Mouse (Mus musculus): ENCODE data around the gene C2cd2l.
A peak's percentile ranks its signal among the peaks of the same experiment; 100 is the strongest.
"Not testable (repeated sequence)": the region's sequence is repeated elsewhere in the genome, so short reads cannot be mapped to it uniquely, and the experiment has no call there.

The C2cd2l gene

DNA sequence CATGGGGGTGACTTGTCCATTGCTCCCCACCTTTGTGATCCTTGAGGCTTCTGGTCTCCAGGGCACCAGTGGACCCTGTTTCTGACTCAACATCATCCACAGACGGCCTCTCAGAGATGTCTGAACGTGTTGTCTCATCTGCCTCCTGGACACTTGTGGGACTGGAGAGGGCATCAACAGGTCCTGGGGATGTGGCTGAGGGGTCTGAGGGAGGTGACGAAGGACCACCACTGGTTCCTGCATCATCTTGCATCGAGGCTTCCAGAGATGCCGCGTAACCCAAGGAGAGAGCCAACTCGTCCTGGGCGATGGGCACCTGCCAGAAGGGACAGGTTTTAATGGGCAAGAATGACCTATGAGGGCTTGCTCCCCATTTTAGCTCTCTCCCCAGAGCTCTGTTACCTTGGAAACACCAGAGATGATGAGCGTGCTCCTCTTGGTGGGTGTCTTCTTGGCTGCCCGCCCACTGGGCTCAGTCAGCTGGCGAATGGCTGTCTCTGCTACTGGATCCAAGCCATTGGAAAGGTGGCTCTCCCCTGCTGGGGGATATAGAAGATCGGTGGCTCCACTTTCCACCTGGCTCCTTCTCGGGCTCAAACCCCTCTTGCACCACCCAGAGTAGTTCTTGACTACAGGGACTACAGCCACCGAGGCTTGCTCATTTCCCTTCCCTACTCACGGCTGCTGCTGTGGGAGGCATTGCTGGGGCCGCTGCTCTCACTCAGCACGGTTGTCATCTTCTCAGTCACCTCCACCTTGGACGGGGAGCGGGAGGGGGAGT lies 6.4 kb downstream of the C2cd2l start:
- DNase-seq (ENCODE audit: low read depth, low spot score), result no peak

DNA sequence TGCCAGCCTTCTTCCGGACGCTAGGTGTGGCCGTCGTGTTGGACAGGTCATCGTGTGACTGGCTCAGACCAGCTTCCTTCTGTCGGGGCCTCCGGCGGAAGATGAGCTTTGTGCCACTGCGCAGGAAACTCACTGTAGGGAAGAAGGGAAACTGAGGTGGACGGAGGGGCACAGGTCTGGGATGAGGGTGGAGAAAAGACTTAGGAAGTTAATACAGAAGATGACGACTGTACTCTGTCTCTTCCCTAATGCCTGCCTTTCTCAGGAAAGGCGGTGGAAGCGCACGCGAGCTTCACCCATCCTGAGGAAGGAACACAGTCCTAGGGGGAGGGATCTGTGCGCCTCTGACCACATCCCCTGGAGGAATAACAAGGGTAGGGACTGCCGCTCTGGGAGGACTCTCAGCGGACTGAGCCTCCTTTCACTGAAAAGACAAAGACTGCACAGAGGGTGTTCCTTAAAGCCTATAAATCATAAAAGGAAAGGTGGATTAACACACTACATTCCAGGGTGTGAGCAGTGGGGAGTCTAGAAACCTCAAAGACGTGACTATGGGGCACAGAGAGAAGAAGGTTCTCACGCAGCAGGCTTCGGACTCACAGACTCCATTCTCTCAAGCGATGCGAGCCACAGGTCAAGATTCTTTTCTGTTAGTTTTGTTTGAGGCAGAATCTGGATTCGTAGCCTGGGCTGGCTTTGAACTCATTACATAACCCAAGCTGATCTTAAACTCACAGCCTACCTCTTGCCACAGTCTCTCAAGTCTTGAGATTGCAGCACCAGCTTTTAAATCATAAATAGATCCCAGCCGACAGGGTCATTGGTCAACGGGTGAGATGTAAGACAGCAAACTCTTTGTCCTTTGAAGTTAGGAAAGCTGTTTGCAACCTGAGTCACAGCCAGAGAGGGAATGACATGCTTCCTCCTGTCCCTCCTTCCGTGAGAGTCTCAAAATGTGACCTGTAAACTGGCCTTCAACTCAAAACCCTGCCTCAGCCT lies 8.7 kb downstream of the C2cd2l start:
- peak; percentile 54 for DNase-seq (ENCODE audit: low read depth, low spot score)

DNA sequence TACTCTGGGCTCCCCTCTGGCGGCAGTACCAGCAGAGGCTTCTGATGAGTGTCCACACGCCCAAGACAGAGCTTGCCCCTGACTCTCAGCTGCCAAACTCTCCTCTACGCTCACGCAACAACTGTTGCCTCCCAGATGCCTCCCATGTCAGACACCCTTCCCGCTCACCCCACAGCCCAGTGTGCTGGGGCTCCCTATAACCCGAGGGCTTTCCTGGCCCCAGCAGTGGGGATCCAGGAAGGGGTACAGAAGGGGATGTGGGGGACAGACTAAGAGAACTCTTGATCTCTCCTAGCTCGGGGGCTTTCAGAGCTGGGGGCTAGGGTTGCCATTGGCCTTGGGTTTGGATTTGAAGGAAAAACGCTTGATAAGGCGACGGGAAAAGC lies 9.3 kb downstream of the C2cd2l start:
- no peak for DNase-seq (ENCODE audit: low read depth, low spot score)

DNA sequence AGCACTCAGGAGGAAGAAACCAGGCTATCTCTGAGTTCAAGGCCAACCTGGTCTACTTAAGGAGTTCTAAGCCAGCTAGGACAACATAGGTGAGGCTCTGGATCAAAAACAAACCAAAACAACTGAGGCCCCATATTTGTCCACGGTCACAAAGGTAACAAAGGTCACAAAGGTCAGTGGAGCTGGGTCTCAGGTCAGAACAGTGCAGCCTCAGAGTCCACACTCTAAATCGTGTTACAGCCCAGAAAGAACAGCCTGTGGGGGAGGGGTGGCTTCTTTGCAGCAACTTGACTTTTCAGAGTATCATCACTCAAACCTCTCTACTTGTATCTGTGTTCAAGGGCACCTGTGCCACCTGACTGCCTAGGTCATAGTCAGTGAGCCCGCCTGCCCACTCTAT lies 10.3 kb downstream of the C2cd2l start:
- no peak for DNase-seq (ENCODE audit: low read depth, low spot score)

DNA sequence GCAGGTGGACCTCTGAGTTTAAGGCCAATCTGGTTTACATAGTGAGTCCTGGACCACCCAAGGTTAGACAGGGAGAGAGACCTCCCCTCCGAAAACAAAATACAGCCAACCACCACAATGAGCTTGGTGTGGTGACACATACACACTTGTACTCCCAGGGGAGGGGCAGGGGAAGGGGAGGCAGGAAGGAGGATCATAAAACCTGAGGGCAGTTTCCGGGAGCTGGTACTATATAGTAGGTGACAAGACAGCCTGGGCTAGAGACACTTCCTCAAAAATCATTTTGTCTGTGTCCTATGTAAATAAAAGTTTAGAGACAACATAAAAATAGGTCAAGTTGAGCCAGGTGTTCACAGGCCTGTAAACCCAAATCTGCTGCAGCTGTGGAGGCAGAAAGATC lies 12.8 kb downstream of the C2cd2l start:
- no peak for DNase-seq (ENCODE audit: low read depth, low spot score)

DNA sequence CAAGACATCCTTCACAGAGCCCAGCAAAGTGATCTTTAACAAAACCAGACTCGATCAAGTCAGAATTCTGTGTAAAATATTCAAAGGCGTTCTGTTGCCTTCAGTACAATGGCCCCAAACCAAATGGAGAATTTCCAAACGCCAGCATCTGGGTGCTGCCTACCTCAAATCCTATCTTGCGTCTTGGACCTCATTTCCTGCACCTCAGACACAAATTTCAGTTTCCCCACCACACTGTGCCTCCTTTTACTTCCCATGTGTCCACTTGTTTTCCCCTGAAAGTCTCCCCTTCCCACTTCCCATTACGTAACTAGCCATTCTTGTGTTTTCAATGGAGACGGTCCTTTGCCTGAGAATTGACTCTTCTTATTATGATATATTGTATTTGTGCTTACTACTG lies 13.6 kb downstream of the C2cd2l start:
- DNase-seq (ENCODE audit: low read depth, low spot score), result no peak

DNA sequence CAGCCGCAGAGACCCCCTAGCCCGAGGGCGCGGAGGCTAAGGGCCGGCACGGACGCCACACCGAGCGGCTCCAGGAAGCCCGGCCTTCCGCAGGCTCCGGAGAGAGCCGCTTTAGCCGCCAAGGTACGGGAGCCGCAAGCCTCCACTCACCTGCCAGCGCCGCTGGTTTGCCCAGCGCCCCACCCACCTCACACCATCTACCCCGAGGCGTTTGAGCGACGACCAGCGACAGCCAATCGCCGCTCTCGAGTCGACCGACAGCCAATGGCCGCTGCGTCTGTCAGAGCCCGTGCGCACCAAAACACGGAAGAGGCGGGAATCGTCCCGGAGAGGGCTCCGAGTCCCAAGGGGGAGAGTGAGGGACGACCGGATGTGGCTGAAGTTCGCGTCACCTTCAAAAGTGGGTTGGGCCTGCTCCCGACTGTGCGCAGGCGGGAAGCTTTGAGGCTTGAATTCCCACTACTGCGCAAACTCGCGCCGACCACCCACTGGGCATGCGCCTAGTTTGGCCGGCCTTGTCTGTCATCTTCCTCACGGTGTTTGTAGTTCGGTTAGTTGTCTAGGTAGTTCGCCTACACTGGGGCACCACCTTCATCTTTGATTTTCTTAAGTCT lies 14.5 kb downstream of the C2cd2l start, which contains the start of gene Hinfp:
Gene Hinfp (minus strand): TSS at position 206 of the 614 bp plus-strand sequence.
- peak; percentile 100 for DNase-seq (ENCODE audit: low read depth, low spot score)

DNA sequence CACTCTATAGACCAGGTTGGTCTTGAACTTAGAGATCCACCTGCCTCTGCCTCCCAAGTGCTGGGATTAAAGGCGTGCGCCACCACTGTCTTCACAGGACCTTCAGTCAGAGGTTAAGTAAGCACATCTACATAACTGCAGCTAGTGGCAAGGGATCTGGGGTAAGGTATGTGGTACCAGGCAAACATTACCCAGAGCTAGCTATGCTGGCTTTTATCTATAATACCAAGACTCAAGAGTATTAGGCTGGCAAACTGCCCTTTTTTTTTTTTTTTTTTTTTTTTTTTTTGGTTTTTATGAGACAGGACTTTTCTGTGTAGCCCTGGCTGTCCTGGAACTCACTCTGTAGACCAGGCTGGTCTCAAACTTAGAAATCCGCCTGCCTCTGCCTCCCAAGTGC lies 20.1 kb downstream of the C2cd2l start:
- DNase-seq (ENCODE audit: low read depth, low spot score), result not testable (repeated sequence)

DNA sequence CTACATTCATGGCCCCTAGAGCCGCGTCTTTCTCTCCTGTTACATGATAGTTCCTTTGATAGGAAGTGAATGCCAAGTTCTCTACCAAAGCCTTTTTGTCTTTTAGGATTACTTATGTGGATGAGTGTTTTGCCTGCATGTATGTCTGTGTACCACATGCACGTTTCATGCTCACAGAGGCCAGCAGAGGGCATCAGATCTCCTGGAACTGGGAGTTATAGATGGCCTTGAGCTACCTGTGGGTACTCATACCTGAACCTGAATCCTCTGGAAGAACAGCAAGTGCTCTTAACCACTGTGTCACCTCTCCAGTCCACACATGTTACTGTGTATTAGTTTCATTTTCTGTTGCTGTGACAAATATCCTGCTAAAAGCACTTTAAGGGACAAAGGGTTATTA lies 27.6 kb downstream of the C2cd2l start:
- DNase-seq (ENCODE audit: low read depth, low spot score), result peak; percentile 20

DNA sequence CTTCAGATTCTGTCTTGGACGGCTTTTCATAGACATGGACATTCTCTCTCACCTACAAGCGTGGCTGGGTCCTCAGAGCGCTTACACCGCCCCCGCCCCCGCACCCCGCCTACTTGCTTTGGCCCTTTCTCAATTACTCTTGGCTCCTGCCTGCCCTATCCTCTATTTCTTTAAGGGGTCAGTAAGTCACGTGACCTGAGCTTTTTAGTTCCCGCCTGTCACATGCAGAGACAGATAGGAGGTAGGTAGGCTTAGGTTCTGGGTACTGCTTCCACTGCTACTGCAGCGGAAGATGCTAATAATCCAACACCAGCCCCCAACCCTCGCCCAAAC lies 31.2 kb downstream of the C2cd2l start:
- DNase-seq (ENCODE audit: low read depth, low spot score), result no peak

DNA sequence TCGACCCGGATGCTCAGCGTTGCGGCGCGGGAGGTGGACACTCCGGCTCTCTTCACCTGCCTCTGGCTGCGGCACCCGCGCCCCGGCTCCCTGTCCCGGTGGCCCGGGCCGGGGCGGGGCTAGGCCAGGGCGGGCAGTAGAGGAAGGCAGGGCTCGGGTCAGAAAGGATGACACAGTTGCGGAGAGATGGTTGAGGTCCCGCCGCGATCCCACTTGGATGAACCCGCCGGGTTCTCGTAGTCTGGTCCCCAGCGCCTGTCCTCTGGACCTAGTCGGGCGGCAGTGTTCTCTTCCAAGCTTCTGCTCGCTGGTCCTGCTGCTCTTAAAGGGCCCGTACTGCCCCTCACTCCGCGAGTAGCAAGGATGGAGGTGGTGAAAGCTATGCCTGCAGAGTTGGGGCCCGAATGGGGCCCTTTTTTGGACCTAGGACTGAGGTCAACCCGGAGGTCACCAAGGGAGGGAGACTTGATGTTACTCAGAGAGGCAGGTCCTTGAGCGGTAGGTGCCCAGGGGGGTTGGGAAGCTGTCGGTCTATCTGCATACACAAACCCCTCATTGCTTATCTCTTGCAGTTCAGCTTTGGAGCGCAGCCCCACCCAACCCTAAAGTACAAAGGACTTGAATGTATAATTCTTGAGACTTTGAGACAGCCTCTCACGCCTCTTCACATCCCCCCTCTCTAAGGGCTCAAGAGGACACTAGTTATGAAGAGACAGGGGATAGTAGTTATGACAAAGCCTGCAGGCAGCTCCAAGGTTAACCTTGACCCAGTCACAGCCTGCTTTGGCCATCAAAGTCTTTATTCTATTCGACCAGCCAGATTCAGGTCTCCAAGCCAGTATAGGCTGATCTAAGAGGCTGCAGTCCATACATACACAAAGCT lies 31.8 kb downstream of the C2cd2l start, which contains the start of gene Abcg4:
Gene Abcg4 (minus strand): TSS at position 540 of the 883 bp plus-strand sequence.
- DNase-seq (ENCODE audit: low read depth, low spot score), result peak; percentile 25

DNA sequence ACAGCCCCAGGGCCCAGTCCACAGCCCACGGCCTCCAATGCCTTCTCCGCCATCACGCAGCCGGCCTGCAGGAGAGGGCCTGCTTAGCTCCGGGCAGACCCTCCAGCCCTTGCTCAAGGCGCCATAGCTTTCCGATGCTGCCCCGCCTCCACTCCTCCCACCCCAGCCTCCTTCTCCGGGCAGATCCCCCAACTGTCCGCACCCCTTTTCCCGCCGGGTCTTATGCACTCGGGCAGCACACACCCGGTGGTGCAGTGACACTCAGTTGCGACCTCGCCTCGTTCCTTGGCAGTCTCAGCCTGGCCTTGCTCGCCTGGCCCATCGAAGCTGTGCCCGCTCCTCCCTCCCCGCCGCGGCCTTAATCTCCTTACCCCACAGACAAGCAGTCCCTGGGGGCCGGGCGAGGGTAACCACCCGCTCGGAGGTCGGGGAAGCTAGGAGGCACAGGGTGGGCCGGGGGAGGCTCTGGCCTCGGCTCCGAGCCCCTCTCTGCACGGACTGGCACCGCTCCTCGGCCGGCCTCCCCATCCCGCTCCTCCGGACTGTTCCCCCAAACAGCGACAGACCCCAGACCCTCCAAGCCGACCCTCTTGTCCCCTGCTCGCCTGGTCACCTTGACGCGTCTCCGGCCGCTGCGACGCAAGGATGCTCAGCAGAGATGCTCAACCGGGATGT lies 32.5 kb downstream of the C2cd2l start:
- DNase-seq (ENCODE audit: low read depth, low spot score), result peak; percentile 34

DNA sequence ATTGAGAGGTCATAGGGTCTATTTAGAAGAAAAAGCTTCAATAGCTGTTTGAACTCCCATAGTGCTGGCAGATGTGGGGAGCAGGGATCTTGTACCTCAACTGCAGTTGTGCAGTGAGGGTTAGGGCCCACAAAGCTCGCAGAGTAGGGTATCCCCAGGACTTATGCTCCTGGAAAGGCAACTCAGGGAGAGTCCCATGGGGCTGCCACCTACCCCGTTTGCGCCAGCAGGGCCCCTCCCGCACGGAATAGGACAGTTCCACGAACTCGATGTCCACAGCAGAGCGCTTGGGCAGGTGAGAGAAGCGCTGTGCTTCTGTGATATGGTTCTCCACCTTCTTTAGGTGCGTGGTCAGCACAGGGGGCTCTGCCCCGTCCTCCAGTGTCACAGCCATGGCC lies 33.1 kb downstream of the C2cd2l start:
- DNase-seq (ENCODE audit: low read depth, low spot score), result no peak

DNA sequence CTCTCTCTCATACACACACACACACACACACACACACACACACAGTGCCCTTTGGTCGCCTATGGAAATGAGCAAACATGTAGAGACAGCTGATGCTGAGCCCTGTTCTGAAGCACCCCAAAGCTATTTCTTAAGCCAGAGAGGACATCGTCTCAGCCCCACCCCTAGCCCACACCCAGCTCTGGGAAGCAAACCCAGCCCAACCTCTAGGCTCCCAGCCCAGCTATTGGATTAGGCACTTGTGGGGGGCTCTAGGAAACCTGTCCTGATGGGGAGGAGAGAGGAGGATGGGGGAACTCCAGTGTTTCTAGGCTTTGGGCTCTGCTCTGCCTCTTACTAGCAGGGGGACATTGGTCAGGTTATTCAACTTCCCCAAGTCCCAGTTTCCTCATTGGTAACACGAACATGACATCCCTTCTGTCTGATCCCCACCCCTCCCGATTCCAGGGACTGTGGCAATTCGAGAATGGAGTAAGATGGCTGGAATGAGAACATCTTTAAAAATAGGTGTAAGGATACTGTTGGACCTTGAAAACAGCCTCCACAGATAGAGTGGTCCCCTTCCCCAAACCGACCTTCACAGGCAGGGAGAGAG lies 33.7 kb downstream of the C2cd2l start:
- DNase-seq (ENCODE audit: low read depth, low spot score), result no peak

DNA sequence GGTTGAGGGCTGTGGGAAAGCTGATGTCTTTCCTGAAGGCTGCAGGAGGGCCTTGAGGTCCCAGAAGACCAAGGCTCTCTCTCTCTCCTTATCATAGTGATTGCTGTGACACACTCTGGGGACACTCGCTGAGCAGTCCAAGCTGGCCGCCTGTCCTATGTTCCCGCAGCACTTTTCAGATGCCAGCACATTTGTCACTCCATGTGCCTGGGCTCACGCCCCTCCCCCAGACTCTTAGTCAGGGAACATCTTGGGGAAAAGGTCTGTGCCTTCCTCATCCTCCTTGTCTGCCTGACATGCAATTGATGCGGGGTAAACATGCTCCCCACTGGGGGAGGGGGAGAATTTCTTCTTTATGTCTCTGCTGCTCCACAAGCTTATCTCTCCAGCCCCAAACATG lies 36.9 kb downstream of the C2cd2l start:
- no peak for DNase-seq (ENCODE audit: low read depth, low spot score)

DNA sequence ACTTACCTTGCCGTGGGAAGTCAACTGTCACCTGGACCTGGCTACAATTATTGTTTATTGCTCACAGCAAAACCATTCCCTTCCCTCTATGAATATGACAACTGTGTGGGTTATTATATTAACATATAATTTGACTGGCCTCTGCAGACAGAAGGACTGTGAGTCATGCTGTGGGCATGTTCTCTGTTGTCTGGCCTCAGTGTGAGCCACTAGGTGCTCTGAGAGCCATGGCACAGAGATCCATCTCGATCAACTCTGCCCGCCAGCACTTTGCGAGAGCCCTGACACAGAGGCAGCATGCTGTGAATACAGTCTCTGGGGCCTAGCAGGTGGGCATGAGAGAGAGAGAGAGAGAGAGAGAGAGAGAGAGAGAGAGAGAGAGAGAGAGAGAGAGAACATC lies 50.1 kb downstream of the C2cd2l start:
- no peak for DNase-seq (ENCODE audit: low read depth, low spot score)

DNA sequence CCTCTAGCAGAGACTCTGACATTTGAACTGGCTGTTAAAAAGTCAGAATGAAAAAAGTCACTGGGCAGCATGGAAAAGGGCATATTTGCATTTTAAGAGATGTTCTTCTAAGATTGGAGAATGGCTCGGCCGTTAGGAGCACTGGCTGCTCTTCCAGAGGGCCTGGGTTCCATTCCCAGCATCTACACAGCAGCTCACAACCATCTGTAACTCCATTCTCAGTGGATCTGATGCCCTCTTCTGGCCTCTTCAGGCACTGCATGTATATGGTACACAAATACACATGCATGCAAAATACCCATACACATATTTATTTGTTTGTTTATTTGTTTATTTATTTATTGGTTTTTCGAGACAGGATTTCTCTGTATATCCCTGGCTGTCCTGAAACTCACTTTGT lies 51.0 kb downstream of the C2cd2l start:
- DNase-seq (ENCODE audit: low read depth, low spot score), result no peak

DNA sequence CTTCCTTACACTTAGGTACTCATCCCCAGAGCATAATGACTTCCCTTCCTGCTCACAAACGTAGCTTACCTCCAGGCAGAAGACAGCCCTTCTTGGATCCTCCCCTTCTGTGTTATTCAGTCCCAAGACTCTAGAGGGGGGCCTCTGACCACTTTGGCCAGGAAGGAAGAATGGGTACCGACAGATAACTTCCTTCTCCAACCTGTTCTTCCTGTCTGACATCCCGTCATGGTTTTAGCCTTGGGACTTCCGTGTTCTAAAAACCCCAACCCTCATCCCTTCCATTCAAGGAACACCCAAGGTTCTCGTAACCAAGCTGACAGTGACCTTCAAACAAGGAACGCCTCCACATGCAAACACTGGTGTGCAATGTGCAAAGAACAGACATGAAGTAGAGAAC lies 51.7 kb downstream of the C2cd2l start, which contains the start of gene Nlrx1:
Gene Nlrx1 (minus strand): TSS at position 168 of the 400 bp plus-strand sequence.
- no peak for DNase-seq (ENCODE audit: low read depth, low spot score)

DNA sequence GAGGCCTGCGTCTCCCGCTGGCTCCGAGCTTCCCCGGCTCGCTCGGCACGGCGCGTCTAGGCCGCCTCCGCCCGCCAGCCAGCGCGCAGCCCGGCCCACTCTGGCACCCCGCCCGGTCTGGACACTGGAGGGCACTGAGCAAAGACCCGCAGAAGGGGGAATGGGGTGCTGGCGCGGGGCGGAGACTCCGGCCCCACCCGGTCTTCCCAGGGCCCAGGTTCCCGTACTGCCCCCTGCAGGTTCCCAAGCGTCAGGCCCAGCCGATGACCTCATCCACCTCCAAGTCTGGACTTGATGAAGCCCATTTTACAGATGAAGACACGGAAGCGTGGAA lies 52.1 kb downstream of the C2cd2l start:
- DNase-seq (ENCODE audit: low read depth, low spot score), result peak; percentile 81

DNA sequence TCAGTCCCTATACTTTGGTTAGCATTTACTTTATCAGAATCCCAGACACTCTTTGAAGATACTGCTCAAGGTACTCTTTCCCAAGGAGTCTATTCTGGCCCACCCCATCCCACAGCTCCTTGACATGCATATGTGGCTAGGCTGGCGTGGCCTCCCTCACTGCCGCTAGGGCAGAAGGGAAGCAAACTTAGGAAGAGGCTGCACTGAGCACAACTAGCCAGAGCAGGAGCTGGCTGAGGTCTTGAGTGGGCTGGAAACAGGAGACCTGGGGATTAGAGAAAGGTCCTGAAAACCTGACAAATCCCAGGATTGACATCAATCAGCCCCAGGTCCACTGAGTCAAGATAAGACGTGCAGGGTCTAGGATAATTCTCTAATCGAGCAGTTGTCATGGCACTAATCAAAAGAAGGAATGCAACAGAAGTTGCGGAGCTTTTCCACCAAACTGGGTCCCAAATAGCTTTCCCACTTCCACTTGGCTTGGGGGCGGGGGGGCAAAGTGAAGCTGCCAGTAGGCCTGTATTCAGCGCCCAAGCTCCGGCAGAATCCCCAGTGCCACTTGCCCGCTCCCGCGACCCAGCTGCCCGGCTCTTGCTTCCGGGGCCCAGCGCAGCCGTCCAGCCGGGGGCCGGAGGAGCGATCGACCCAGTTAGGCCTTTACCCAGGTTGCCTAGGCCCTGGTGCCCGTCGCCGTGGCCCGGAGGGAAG lies 52.6 kb downstream of the C2cd2l start:
- DNase-seq (ENCODE audit: low read depth, low spot score), result no peak
